Mouse (Mus musculus) urinary bladder, postnatal 14 days (tissue): ENCODE measurements around the gene Robo2.
A peak's percentile ranks its signal among the peaks of the same experiment; 100 is the strongest.

ENCODE experiments used
- DNase-seq: peaks from one replicate; pipeline ENCODE4 v3.0.0; 2021; ENCODE audit warnings: low spot score

The Robo2 gene

DNA sequence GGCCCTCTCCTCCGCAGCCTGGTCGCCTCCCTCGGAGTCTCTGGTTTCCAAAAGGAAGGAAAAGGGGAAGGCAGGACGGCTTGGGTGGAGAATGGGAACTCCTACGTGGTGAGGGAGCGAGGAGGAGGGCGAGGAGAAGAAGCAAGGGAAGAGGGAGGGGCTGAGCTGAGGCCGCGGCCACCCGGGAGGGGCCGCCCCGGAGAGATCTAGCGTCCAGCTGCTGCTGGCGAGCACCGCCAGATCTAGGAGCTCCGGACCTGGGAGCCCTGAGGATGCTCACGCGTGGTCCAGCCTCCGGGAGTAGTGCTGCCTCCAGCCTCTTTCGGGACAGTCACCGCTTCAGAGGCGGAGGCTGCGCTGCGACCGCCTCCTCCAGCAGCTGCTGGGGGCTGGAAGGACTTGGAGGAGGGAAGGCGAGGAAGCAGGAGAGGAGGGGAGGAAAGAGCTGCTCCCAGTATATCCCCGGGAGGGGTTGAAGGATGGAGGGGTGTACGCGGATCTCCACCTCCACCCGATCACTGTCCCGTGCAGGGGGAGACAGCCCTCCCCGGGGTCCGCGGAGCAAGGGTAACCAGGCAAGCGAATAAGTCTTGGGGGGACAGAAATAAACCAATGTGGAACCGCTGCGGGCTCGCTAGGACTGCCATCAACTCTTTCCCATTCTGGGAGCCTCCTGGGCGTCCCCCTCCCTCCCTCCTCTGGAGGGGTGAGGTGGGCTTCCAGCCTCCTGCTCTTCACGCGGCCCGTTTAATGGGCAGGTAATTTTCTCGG is at the start of gene Robo2:
Robo2 (minus strand) TSS at position 345 of the 771 bp plus-strand sequence.
- peak; percentile 54 for DNase-seq

- DNase-seq, result no peak
These were observed 46.5 kb upstream of the Robo2 start for GRCm38 (mm10) chr16:74458138-74458537.

GRCm38 (mm10) chr16:74457736-74458135 is 46.1 kb upstream of the Robo2 start:
- no peak for DNase-seq

- no peak for DNase-seq
These were observed 45.3 kb upstream of the Robo2 start for GRCm38 (mm10) chr16:74456808-74457470.

- DNase-seq, result no peak
These were observed 43.6 kb upstream of the Robo2 start for GRCm38 (mm10) chr16:74455179-74455578.

DNA sequence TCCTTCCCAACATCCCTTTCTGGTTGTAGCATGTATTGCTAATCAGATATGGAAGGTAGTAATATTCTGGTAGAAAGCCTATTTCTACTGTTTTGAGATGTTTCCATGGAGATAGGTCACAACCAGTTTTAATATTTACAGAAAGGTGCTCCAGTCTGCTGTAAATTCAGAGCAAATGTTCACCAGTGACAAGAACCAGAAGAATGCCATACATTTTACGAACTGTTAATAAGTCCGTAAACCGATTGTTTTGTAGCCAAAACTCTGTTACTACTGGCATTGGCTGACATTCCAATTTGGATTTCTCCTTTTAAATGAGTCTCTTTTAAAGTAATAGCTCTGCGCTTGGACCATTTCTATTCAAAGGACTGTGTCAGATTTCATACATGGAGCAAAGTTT is 36.4 kb upstream of the Robo2 start:
- DNase-seq, result no peak

GRCm38 (mm10) chr16:74427071-74427470 is 15.4 kb upstream of the Robo2 start:
- DNase-seq, result no peak

DNA sequence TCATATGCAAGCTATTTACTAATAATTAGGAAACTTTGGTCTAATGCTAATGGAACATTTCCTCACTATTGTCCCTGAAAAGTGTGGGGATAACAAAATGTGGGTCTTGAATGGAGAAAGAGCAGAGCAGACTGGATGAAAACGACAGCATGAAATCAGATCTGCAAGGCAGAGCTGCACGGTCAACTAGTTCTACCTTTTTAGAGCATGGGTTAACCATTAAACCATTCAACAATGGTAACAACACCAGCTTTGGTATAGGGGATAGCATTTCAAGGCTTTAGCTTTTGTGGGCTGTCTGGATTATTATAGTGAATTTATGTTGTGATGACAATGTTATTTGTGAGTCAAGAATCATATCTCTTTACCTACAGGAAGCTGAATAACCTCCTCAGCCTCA is 8.7 kb upstream of the Robo2 start:
- DNase-seq, result no peak

DNA sequence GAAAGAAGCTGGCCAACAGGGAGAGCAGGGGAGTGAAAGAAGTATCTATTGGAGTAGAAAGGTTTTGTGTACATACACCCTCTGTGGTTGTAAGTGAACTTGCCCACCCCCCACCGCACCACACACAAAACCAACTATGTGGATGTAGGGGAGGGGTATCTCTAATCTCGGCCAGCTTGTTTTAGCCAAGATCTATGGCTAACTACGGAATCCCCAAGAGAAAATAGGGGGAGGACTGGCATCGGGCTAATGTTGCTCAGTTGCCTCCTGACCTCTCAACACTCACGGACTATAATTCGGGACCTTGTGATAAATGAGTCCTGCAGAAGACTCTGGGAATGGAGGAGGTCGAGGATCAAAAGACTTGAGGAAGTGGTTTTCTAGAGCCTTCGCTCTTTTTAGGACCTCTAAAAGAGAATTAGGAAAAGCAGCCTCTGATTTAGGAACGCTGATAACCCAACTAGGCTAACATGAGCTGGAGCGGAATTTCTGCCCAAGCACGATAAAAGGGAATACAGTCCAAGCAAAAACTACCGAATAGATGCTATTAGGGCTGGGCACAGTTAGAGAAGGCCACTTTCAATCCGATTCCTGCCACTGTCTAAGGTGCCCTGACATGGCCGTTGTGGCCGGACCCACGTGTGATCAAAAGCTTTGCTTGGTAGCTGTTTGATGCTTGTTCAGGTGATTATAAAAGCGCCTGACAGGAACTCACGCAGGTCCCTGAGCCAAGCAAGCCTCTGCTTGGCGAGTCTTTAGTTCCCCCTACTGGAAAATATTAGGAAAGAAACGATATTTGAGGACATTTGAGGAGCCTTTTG is 1.1 kb upstream of the Robo2 start:
- peak; percentile 14 for DNase-seq

DNA sequence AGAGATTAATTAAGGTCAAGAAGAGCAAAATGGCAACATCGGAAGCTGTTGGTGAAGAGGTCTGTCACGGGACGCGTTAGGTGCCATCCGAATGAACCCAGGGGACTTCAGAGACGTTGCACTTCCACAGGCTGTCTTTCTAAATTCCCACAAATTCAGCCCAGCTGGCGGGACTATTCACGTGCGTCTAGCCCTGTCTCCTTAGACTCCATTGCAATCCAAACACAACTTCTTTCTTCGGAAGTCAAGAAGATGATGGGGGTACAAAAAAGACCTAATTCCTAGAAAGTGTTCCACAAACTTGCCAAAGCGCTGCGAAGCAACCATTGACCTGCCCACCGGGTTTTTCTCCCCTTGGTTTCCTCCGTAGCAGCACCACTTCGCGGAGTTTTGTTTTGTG is 604 bp downstream of the Robo2 start:
- no peak for DNase-seq

GRCm38 (mm10) chr16:74410125-74410524 is 1.5 kb downstream of the Robo2 start:
- no peak for DNase-seq

DNA sequence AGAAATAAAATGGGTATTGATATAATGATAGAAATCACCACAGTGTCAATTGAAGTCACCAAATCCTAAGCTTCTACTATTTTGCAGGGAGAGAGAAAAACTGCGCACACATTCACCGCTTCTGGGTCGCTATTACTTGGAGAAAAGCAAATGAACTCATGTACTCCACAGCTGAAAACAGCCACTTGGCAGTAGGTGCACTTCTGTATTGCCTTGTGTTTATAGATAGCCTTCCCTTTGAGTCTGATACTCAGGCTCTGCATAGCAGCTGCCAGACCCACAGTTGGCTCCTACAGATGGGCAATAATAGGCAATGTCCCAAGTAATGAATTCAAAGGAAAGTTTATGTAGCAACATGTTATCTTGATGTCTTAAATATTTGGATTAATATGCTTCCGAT is 2.1 kb downstream of the Robo2 start:
- DNase-seq, result no peak

- DNase-seq, result no peak
These were observed 3.1 kb downstream of the Robo2 start for GRCm38 (mm10) chr16:74408566-74408965.

- no peak for DNase-seq
These were observed 14.3 kb downstream of the Robo2 start for GRCm38 (mm10) chr16:74397291-74397690.

DNA sequence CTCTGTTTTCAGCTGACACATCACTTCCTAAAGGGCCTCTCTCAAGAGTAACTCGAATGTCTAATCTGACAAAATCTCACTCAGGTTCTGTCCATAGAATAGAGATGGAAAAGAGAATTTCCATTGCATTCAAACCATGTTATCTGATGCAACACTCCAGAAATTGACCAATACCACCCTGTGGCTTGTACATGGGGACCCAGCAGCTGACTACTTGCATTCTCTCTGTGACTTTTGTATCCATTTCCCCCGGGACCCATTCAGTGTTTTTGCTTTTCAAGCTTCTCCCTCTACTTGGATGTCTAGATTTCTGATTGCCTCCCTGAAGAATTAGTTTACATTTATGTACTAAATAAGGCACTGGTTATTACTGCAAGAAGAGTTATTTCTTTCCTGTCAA is 15.9 kb downstream of the Robo2 start:
- DNase-seq, result no peak

- no peak for DNase-seq
These were observed 32.2 kb downstream of the Robo2 start for GRCm38 (mm10) chr16:74379458-74379857.

GRCm38 (mm10) chr16:74375342-74375940 is 36.2 kb downstream of the Robo2 start:
- DNase-seq, result no peak

- DNase-seq, result no peak
These were observed 37.1 kb downstream of the Robo2 start for GRCm38 (mm10) chr16:74374540-74374939.

DNA sequence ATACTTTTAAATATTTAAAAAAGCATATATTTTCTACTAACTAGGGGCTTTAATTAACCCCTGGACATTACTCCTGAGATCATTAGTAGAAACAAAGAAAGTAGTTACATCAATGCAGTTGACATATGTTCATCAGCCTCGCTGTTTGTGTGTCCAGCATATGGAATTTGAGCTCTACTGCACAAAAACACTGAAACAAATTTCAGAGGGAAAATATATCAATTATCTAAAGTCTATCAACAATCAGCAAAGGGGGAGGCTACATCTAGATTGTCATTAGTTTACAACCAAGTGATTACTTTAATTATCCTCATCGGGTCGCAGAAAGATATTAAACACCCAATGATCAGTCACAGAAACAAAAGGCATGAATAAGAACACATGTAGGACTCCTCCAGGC is 38.2 kb downstream of the Robo2 start:
- no peak for DNase-seq

DNA sequence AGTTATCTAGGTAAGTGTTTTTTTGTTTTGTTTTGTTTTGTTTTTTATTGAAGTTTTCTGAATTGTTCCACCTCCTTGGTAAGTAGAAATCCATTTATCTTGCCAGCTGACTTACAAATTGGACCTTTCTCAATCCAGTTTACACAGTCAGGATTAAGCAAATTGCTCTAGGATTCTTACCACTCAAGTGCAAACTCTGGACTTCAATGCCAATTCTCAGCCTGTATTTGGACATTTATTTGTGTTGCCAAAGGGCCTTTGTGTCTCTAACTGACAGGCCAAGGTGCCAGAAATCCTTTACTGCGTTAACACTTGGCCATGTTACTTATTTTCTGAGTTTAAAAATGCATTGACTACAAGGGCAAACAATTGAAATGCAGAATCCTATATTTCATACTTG is 38.7 kb downstream of the Robo2 start:
- DNase-seq, result no peak

- DNase-seq, result no peak
These were observed 63.2 kb downstream of the Robo2 start for GRCm38 (mm10) chr16:74348437-74348836.

GRCm38 (mm10) chr16:74338969-74339630 is 72.5 kb downstream of the Robo2 start:
- DNase-seq, result no peak
